Mouse (Mus musculus): ENCODE data around the gene Adcy2.

The Adcy2 gene

GRCm38 (mm10) chr13:68998918-68999801 lies at the start of gene Adcy2:
TSS of gene Adcy2 (minus strand) at chr13:68999541.
- DNase-seq (ENCODE audit: extremely low read depth, low read depth), result no peak

GRCm38 (mm10) chr13:69036991-69037597 lies 37.8 kb upstream of the Adcy2 start:
- DNase-seq (ENCODE audit: extremely low read depth, low read depth), result no peak

GRCm38 (mm10) chr13:69034621-69035020 lies 35.3 kb upstream of the Adcy2 start:
- DNase-seq (ENCODE audit: extremely low read depth, low read depth), result no peak

GRCm38 (mm10) chr13:69033532-69033931 lies 34.2 kb upstream of the Adcy2 start:
- DNase-seq (ENCODE audit: extremely low read depth, low read depth), result no peak

GRCm38 (mm10) chr13:69029078-69029757 lies 29.9 kb upstream of the Adcy2 start:
- DNase-seq (ENCODE audit: extremely low read depth, low read depth), result no peak

- no peak for DNase-seq (ENCODE audit: extremely low read depth, low read depth)
These were observed 25.6 kb upstream of the Adcy2 start for GRCm38 (mm10) chr13:69024964-69025363.

- no peak for DNase-seq (ENCODE audit: extremely low read depth, low read depth)
These were observed 23.9 kb upstream of the Adcy2 start for GRCm38 (mm10) chr13:69023239-69023638.

GRCm38 (mm10) chr13:69020574-69020973 lies 21.2 kb upstream of the Adcy2 start:
- DNase-seq (ENCODE audit: extremely low read depth, low read depth), result no peak

GRCm38 (mm10) chr13:69006915-69007314 lies 7.6 kb upstream of the Adcy2 start:
- DNase-seq (ENCODE audit: extremely low read depth, low read depth), result no peak

GRCm38 (mm10) chr13:69006091-69006490 lies 6.8 kb upstream of the Adcy2 start:
- DNase-seq (ENCODE audit: extremely low read depth, low read depth), result no peak

- DNase-seq (ENCODE audit: extremely low read depth, low read depth), result no peak
These were observed 5.1 kb upstream of the Adcy2 start for GRCm38 (mm10) chr13:69004406-69004805.

- DNase-seq (ENCODE audit: extremely low read depth, low read depth), result no peak
These were observed 3.3 kb upstream of the Adcy2 start for GRCm38 (mm10) chr13:69002631-69003030.

- DNase-seq (ENCODE audit: extremely low read depth, low read depth), result no peak
These were observed 2.8 kb upstream of the Adcy2 start for GRCm38 (mm10) chr13:69002173-69002572.

- DNase-seq (ENCODE audit: extremely low read depth, low read depth), result no peak
These were observed 485 bp upstream of the Adcy2 start for GRCm38 (mm10) chr13:68999826-69000225.

GRCm38 (mm10) chr13:68998558-68998917 lies 803 bp downstream of the Adcy2 start:
- no peak for DNase-seq (ENCODE audit: extremely low read depth, low read depth)

- DNase-seq (ENCODE audit: extremely low read depth, low read depth), result no peak
These were observed 1.4 kb downstream of the Adcy2 start for GRCm38 (mm10) chr13:68997821-68998551.

GRCm38 (mm10) chr13:68997386-68997785 lies 2.0 kb downstream of the Adcy2 start:
- DNase-seq (ENCODE audit: extremely low read depth, low read depth), result no peak

- no peak for DNase-seq (ENCODE audit: extremely low read depth, low read depth)
These were observed 2.7 kb downstream of the Adcy2 start for GRCm38 (mm10) chr13:68996661-68997060.

GRCm38 (mm10) chr13:68985789-68986188 lies 13.6 kb downstream of the Adcy2 start:
- DNase-seq (ENCODE audit: extremely low read depth, low read depth), result no peak

GRCm38 (mm10) chr13:68984000-68984399 lies 15.3 kb downstream of the Adcy2 start:
- DNase-seq (ENCODE audit: extremely low read depth, low read depth), result no peak

- DNase-seq (ENCODE audit: extremely low read depth, low read depth), result no peak
These were observed 18.3 kb downstream of the Adcy2 start for GRCm38 (mm10) chr13:68981048-68981447.

- DNase-seq (ENCODE audit: extremely low read depth, low read depth), result no peak
These were observed 26.2 kb downstream of the Adcy2 start for GRCm38 (mm10) chr13:68973143-68973542.
